Mouse (Mus musculus): ENCODE measurements around the gene Agbl5. TPM values are rescaled to one million over a fixed set of nuclear protein-coding genes. Genes with fewer than 3 reads are reported as not detected.
A peak's percentile ranks its signal among the peaks of the same experiment; 100 is the strongest.

The Agbl5 gene
- polyA plus RNA-seq, 1 experiment, result 2.4 TPM

DNA sequence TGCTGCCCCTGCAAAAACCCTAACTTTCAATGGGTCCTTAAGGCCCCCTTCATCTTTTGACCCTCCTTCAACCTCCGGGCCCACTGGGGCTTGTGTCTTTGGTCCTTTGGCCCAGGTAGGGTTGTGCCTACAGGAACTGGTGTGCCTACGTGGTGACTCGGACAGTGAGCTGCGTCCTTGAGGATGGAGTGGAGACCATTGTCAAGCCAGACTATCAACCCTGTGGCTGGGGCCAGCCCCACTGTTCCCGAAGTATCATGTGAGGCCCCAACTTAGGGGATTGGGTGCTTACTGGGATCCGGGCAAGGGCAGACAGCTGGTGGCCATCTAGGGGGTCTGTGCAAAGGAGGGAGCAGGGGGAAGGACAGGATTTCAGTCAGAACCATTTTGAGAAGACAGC lies 26.4 kb downstream of the Agbl5 start:
- Histone ChIP-seq H3K27me3 (ENCODE audit: control insufficient read depth) (no peaks in the 10 kb centered on the region), H3K36me3 (ENCODE audit: control insufficient read depth) (peaks cover 22% of the 10 kb centered on the region), H3K4me1 (ENCODE audit: control insufficient read depth) (peaks cover 58% of the 10 kb centered on the region), H3K4me3 (replicated peaks) (peak overlapping the region; percentile 45), H3K9me3 (ENCODE audit: control insufficient read depth, low read length) (no peaks in the 10 kb centered on the region)
- TF ChIP-seq TAL1 (IDR thresholded peaks at IDR 0.05; ENCODE audit: low read length), result no peak
- no peak for TF ChIP-seq GATA1 (IDR thresholded peaks at IDR 0.05; ENCODE audit: low read length)

DNA sequence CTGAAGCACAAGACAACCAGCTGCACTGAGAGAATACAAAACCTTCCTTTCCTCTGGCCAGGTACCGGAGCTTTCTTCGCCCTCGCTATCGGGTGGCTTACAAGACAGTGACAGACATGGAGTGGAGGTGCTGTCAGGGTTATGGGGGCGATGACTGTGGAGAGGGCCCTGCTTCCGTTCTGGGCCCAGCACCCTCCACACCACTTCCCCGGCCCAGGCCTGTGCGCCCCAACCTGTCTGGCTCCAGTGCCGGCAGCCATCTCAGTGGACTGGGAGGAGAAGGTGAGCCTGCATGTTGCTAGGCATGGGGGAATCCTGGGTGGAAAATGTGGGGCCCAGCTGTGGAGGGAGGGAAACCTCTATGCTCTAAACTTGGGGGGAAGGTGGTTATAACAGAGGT lies 27.0 kb downstream of the Agbl5 start:
- Histone ChIP-seq H3K36me3 (ENCODE audit: control insufficient read depth) (peaks cover 27% of the 10 kb centered on the region), H3K9me3 (ENCODE audit: control insufficient read depth, low read length) (no peaks in the 10 kb centered on the region), H3K4me1 (ENCODE audit: control insufficient read depth) (peaks cover 61% of the 10 kb centered on the region), H3K4me3 (replicated peaks) (peak overlapping the region; percentile 34), H3K27me3 (ENCODE audit: control insufficient read depth) (no peaks in the 10 kb centered on the region)
- TF ChIP-seq GATA1 (IDR thresholded peaks at IDR 0.05; ENCODE audit: low read length) (no peak), TAL1 (IDR thresholded peaks at IDR 0.05; ENCODE audit: low read length) (no peak)

DNA sequence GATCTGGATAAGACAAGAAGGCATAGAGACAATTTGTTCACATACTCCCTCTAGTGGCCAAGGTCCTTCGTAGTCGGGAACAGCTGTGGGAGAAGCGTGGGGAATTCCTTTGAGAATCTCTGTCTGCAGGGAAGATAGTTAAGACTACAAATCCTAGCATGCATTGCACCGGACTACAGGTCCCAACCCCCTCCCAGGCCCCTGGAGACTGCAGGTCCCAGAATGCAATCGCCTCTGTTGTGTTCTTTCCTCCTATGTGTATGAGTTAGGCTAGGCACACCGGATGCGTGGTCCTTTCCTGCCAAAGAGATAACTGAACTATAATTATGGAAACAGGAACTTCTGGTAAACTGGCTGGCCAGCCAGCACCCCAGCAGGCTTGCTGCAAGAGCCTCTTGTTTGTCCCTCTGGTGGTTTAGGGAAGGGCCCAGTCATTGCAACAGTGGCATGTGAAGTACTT lies 27.5 kb downstream of the Agbl5 start:
- H3K27me3 ChIP-seq (ENCODE audit: control insufficient read depth), result no peaks in the 10 kb centered on the region
- no peak overlapping the region for H3K4me3 ChIP-seq (replicated peaks)
- H3K4me1 ChIP-seq (ENCODE audit: control insufficient read depth), result peaks cover 67% of the 10 kb centered on the region
- TF ChIP-seq TAL1 (IDR thresholded peaks at IDR 0.05; ENCODE audit: low read length) (no peak), GATA1 (IDR thresholded peaks at IDR 0.05; ENCODE audit: low read length) (no peak)
- H3K36me3 ChIP-seq (ENCODE audit: control insufficient read depth), result peaks cover 27% of the 10 kb centered on the region
- H3K9me3 ChIP-seq (ENCODE audit: control insufficient read depth, low read length), result no peaks in the 10 kb centered on the region

DNA sequence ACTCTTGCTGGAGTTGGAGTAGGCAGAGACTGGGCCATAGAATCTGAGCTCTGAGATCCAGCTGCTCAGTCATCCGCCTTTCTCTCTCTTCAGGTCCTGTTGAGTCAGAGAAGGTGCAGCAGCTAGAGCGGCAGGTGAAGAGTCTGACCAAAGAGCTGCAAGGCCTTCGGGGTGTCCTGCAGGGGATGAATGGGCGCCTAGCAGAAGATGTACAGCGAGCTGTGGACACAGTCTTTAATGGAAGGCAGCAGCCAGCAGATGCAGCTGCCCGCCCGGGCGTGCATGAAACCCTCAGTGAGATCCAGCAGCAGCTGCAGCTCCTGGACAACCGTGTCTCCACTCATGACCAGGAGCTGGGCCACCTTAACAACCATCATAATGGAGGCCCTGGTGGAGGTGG lies 28.3 kb downstream of the Agbl5 start:
- TF ChIP-seq GATA1 (IDR thresholded peaks at IDR 0.05; ENCODE audit: low read length) (no peak), TAL1 (IDR thresholded peaks at IDR 0.05; ENCODE audit: low read length) (no peak)
- no peaks in the 10 kb centered on the region for H3K27me3 ChIP-seq (ENCODE audit: control insufficient read depth)
- no peak overlapping the region for H3K4me3 ChIP-seq (replicated peaks)
- H3K9me3 ChIP-seq (ENCODE audit: control insufficient read depth, low read length), result no peaks in the 10 kb centered on the region
- H3K4me1 ChIP-seq (ENCODE audit: control insufficient read depth), result peaks cover 74% of the 10 kb centered on the region
- peaks cover 27% of the 10 kb centered on the region for H3K36me3 ChIP-seq (ENCODE audit: control insufficient read depth)

DNA sequence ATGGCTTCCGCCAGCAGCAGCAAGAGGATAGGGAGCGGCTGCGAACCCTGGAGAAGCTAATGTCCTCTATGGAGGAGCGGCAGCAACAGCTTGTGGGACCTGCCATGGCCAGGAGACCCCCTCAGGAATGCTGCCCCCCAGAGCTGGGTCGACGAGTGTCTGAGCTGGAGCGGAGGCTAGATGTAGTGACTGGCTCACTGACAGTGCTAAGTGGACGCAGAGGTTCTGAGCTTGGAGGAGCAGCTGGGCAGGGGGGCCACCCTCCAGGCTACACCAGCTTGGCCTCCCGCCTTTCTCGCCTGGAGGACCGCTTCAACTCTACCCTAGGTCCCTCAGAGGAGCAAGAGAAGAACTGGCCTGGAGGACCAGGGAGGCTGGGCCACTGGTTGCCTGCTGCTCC lies 28.9 kb downstream of the Agbl5 start:
- peaks cover 75% of the 10 kb centered on the region for H3K4me1 ChIP-seq (ENCODE audit: control insufficient read depth)
- H3K4me3 ChIP-seq (replicated peaks), result no peak overlapping the region
- TF ChIP-seq TAL1 (IDR thresholded peaks at IDR 0.05; ENCODE audit: low read length), result no peak
- TF ChIP-seq GATA1 (IDR thresholded peaks at IDR 0.05; ENCODE audit: low read length), result no peak
- no peaks in the 10 kb centered on the region for H3K27me3 ChIP-seq (ENCODE audit: control insufficient read depth)
- no peaks in the 10 kb centered on the region for H3K9me3 ChIP-seq (ENCODE audit: control insufficient read depth, low read length)
- H3K36me3 ChIP-seq (ENCODE audit: control insufficient read depth), result peaks cover 27% of the 10 kb centered on the region

DNA sequence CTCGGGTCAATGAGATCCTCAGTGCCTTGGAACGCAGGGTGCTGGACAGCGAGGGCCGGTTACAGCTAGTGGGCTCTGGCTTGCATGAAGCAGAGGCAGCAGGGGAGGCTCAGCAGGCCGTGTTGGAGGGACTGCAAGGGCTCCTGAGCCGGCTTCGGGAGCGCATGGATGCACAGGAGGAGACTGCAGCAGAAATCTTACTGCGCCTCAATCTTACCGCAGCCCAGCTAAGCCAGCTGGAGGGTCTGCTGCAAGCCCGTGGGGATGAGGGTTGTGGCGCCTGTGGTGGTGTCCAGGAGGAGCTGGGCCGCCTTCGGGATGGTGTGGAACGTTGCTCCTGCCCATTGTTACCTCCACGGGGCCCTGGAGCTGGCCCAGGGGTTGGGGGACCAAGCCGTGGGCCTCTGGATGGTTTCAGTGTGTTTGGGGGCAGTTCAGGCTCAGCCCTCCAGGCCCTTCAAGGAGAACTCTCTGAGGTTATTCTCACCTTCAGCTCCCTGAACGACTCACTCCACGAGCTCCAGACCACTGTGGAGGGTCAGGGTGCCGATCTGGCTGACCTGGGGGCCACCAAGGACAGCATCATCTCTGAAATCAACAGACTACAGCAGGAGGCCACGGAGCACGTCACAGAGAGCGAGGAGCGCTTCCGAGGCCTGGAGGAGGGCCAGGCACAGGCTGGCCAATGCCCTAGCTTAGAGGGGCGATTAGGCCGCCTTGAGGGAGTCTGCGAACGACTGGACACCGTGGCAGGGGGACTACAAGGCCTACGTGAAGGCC lies 29.6 kb downstream of the Agbl5 start:
- no peaks in the 10 kb centered on the region for H3K27me3 ChIP-seq (ENCODE audit: control insufficient read depth)
- TF ChIP-seq TAL1 (IDR thresholded peaks at IDR 0.05; ENCODE audit: low read length) (no peak), GATA1 (IDR thresholded peaks at IDR 0.05; ENCODE audit: low read length) (no peak)
- H3K4me3 ChIP-seq (replicated peaks), result no peak overlapping the region
- H3K36me3 ChIP-seq (ENCODE audit: control insufficient read depth), result peaks cover 27% of the 10 kb centered on the region
- no peaks in the 10 kb centered on the region for H3K9me3 ChIP-seq (ENCODE audit: control insufficient read depth, low read length)
- H3K4me1 ChIP-seq (ENCODE audit: control insufficient read depth), result peaks cover 75% of the 10 kb centered on the region

DNA sequence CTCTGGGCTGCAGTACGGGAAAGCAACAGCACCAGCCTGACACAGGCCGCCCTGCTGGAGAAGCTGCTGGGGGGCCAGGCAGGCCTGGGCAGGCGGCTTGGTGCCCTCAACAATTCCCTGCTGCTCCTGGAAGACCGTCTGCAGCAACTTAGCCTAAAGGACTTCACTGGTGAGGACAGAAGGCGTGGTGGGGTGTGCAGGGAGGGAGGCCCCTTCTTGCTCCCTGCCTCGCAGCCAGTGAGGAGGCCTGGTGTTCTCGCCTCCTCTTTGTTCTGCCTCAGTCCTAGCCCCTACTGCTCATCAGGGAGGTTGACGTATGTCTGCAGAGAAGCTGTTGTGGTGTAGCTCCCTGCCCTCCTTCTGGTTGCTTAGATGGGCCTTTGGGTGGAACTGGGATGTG lies 30.2 kb downstream of the Agbl5 start:
- Histone ChIP-seq H3K36me3 (ENCODE audit: control insufficient read depth) (peaks cover 27% of the 10 kb centered on the region), H3K4me3 (replicated peaks) (no peak overlapping the region), H3K4me1 (ENCODE audit: control insufficient read depth) (peaks cover 70% of the 10 kb centered on the region), H3K9me3 (ENCODE audit: control insufficient read depth, low read length) (no peaks in the 10 kb centered on the region), H3K27me3 (ENCODE audit: control insufficient read depth) (no peaks in the 10 kb centered on the region)
- TF ChIP-seq TAL1 (IDR thresholded peaks at IDR 0.05; ENCODE audit: low read length) (no peak), GATA1 (IDR thresholded peaks at IDR 0.05; ENCODE audit: low read length) (no peak)

DNA sequence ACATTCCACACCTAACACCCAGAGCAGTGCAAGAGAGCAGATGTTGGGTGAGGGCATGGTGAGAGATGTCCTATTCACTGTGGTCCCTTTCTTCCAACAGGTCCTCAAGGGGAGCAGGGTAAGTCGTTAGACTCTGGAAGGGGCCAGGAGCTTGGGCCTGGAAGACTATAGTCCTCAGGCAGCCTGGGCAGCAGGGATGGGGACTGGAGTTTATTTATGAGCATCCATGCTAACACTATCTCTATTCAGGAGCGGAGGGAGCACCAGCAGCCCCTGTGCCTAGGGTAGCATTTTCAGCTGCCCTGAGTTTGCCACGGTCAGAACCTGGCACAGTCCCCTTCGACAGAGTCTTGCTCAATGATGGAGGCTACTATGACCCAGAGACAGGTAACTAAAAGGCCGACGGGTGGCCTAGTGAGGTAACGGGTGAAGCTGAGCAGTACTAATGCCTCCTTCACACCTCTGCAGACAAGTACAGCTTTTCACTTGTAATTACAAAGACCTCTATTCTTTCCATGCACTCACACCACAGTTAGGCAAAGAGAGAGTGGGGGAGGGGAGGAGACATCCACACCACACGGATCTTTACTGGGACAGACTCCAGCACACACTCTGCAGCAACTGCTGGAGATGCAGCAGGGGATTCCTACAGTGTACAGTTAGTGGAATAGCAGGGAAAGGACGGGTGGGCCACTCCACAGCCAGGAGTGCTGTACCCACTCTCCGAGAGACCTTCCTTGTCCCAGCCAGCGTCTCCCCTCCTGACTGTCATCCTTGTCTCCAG lies 31.5 kb downstream of the Agbl5 start:
- Histone ChIP-seq H3K27me3 (ENCODE audit: control insufficient read depth) (no peaks in the 10 kb centered on the region), H3K36me3 (ENCODE audit: control insufficient read depth) (peaks cover 32% of the 10 kb centered on the region), H3K4me3 (replicated peaks) (no peak overlapping the region), H3K4me1 (ENCODE audit: control insufficient read depth) (peaks cover 58% of the 10 kb centered on the region), H3K9me3 (ENCODE audit: control insufficient read depth, low read length) (no peaks in the 10 kb centered on the region)
- no peak for TF ChIP-seq TAL1 (IDR thresholded peaks at IDR 0.05; ENCODE audit: low read length)

DNA sequence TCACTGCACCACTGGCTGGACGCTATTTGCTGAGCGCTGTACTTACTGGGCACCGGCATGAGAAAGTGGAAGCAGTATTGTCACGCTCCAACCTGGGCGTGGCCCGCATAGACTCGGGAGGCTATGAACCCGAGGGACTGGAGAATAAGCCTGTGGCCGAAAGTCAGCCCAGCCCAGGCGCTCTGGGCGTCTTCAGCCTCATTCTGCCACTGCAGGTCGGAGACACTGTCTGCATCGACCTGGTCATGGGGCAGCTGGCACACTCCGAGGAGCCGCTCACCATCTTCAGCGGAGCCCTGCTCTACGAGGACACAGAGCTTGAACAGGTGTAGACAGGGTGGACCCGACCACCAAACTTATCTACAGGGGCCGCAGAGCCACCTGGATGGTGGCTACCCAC lies 32.1 kb downstream of the Agbl5 start:
- Histone ChIP-seq H3K4me3 (replicated peaks) (peak overlapping the region; percentile 67), H3K9me3 (ENCODE audit: control insufficient read depth, low read length) (no peaks in the 10 kb centered on the region), H3K4me1 (ENCODE audit: control insufficient read depth) (peaks cover 52% of the 10 kb centered on the region), H3K36me3 (ENCODE audit: control insufficient read depth) (peaks cover 36% of the 10 kb centered on the region), H3K27me3 (ENCODE audit: control insufficient read depth) (no peaks in the 10 kb centered on the region)
- TF ChIP-seq GATA1 (IDR thresholded peaks at IDR 0.05; ENCODE audit: low read length) (no peak), TAL1 (IDR thresholded peaks at IDR 0.05; ENCODE audit: low read length) (no peak)

Data from erythroblast, embryonic 14.5 days (primary cell).